Mouse (Mus musculus) T-cell, adult 2 months (primary cell): ENCODE data around the gene Med16.
A peak's percentile ranks its signal among the peaks of the same experiment; 100 is the strongest.

ENCODE experiments used
- DNase-seq: peaks from one replicate; pipeline ENCODE4 v3.0.0; 2022; ENCODE audit warnings: low spot score

Gene Med16

GRCm38 (mm10) chr10:79908167-79909091, at the start of gene Med16:
Gene Med16, minus strand, starts transcription at chr10:79908923.
- DNase-seq: peak; percentile 97

GRCm38 (mm10) chr10:79958140-79958816, 49.6 kb upstream of the Med16 start:
- peak; percentile 72 for DNase-seq

GRCm38 (mm10) chr10:79956643-79957154, 48.0 kb upstream of the Med16 start:
- DNase-seq: no peak

- no peak for DNase-seq
Measured at GRCm38 (mm10) chr10:79955691-79956090, 47.0 kb upstream of the Med16 start.

- DNase-seq: peak; percentile 18
Measured at GRCm38 (mm10) chr10:79953946-79954345, 45.2 kb upstream of the Med16 start.

GRCm38 (mm10) chr10:79950661-79951060, 41.9 kb upstream of the Med16 start:
- DNase-seq: no peak

- DNase-seq: no peak
Measured at GRCm38 (mm10) chr10:79949873-79950272, 41.1 kb upstream of the Med16 start.

GRCm38 (mm10) chr10:79947502-79947901, 38.8 kb upstream of the Med16 start:
- DNase-seq: no peak

- no peak for DNase-seq
Measured at GRCm38 (mm10) chr10:79946752-79947322, 38.1 kb upstream of the Med16 start.

- DNase-seq: no peak
Measured at GRCm38 (mm10) chr10:79945507-79946234, 36.9 kb upstream of the Med16 start.

GRCm38 (mm10) chr10:79943471-79943901, 34.8 kb upstream of the Med16 start:
- no peak for DNase-seq

GRCm38 (mm10) chr10:79942988-79943387, 34.3 kb upstream of the Med16 start:
- DNase-seq: no peak

- DNase-seq: no peak
Measured at GRCm38 (mm10) chr10:79940749-79941148, 32.0 kb upstream of the Med16 start.

- DNase-seq: no peak
Measured at GRCm38 (mm10) chr10:79937775-79938526, 29.2 kb upstream of the Med16 start.

GRCm38 (mm10) chr10:79936911-79937441, 28.3 kb upstream of the Med16 start:
- peak; percentile 89 for DNase-seq

GRCm38 (mm10) chr10:79936284-79936910, 27.7 kb upstream of the Med16 start:
- DNase-seq: no peak

GRCm38 (mm10) chr10:79934794-79935569, 26.3 kb upstream of the Med16 start:
- no peak for DNase-seq

- no peak for DNase-seq
Measured at GRCm38 (mm10) chr10:79934272-79934721, 25.6 kb upstream of the Med16 start.

GRCm38 (mm10) chr10:79933861-79934260, 25.1 kb upstream of the Med16 start:
- DNase-seq: no peak
